ENCODE assay signal across 11 mouse cellular contexts in genomic region chr3:55318021-55318420, GRCm38 (mm10).
"Had no signal": no experiment of that assay in that cellular context is flagged by ENCODE, and none has a peak within 500 bp of the region (broad histone marks: within the 10 kb centered on the region; RNA-seq: fewer than 3 reads in every experiment).

No protein-coding gene starts in this region.

- DNase-seq: left cerebral cortex, postnatal 4 days; liver; liver, embryonic 13.5 days; liver, postnatal 0 days; lung, adult 2 months; lung, embryonic 14.5 days; lung, postnatal 10 days; lung, postnatal 14 days; lung, postnatal 36 days; lung, postnatal 4 days; midbrain, embryonic 14.5 days had no signal
